Mouse (Mus musculus): ENCODE results near the gene Slc44a1.

The Slc44a1 gene

GRCm38 (mm10) chr4:53440010-53440815 lies at the start of gene Slc44a1:
Slc44a1 (plus strand) TSS chr4:53440413.
- peak; percentile 92 to 93 for DNase-seq

- DNase-seq: no peak
Measured at GRCm38 (mm10) chr4:53395002-53395401, 45.2 kb upstream of the Slc44a1 start.

- no peak for DNase-seq
Measured at GRCm38 (mm10) chr4:53396623-53397192, 43.5 kb upstream of the Slc44a1 start.

- no peak for DNase-seq
Measured at GRCm38 (mm10) chr4:53397280-53398117, 42.7 kb upstream of the Slc44a1 start.

- no peak for DNase-seq
Measured at GRCm38 (mm10) chr4:53398561-53398960, 41.7 kb upstream of the Slc44a1 start.

GRCm38 (mm10) chr4:53399428-53399827 lies 40.8 kb upstream of the Slc44a1 start:
- DNase-seq: no peak

GRCm38 (mm10) chr4:53403386-53403785 lies 36.8 kb upstream of the Slc44a1 start:
- no peak for DNase-seq

- DNase-seq: no peak
Measured at GRCm38 (mm10) chr4:53404431-53404925, 35.7 kb upstream of the Slc44a1 start.

- no peak for DNase-seq
Measured at GRCm38 (mm10) chr4:53406866-53407265, 33.3 kb upstream of the Slc44a1 start.

GRCm38 (mm10) chr4:53408821-53409220 lies 31.4 kb upstream of the Slc44a1 start:
- DNase-seq: no peak

GRCm38 (mm10) chr4:53409526-53410085 lies 30.6 kb upstream of the Slc44a1 start:
- no peak for DNase-seq

- DNase-seq: no peak
Measured at GRCm38 (mm10) chr4:53410752-53411151, 29.5 kb upstream of the Slc44a1 start.

- no peak for DNase-seq
Measured at GRCm38 (mm10) chr4:53411958-53412870, 28.0 kb upstream of the Slc44a1 start.

GRCm38 (mm10) chr4:53412991-53413390 lies 27.2 kb upstream of the Slc44a1 start:
- DNase-seq: no peak

GRCm38 (mm10) chr4:53414031-53414797 lies 26.0 kb upstream of the Slc44a1 start:
- no peak for DNase-seq

GRCm38 (mm10) chr4:53415873-53416637 lies 24.2 kb upstream of the Slc44a1 start:
- peak in 1 of 2 experiments; percentile 6 for DNase-seq

- DNase-seq: no peak
Measured at GRCm38 (mm10) chr4:53416928-53417327, 23.3 kb upstream of the Slc44a1 start.

- DNase-seq: no peak
Measured at GRCm38 (mm10) chr4:53422799-53423198, 17.4 kb upstream of the Slc44a1 start.

- no peak for DNase-seq
Measured at GRCm38 (mm10) chr4:53427120-53427519, 13.1 kb upstream of the Slc44a1 start.

GRCm38 (mm10) chr4:53430522-53430921 lies 9.7 kb upstream of the Slc44a1 start:
- no peak for DNase-seq

Data from kidney, postnatal 36 days (tissue).